Mouse (Mus musculus): ENCODE data around the gene Prss40. TPM values are rescaled to one million over a fixed set of nuclear protein-coding genes. Genes with fewer than 3 reads are reported as not detected.

The Prss40 gene
- total and polyA plus RNA-seq, 2 experiments from 2014 or later: 0.19 TPM; not detected in 1

- Histone ChIP-seq H3K36me3 (ENCODE audit: insufficient read depth, low read length) (peaks cover 24% of the 10 kb centered on the region), H3K27ac (ENCODE audit: low read depth, low read length) (no peak overlapping the region), H3K4me3 (ENCODE audit: low read depth, low read length) (no peak overlapping the region), H3K4me2 (ENCODE audit: low read depth, low read length, poor library complexity, severe bottlenecking) (no peak overlapping the region), H3K9me3 (ENCODE audit: low read length) (no peaks in the 10 kb centered on the region), H3K4me1 (ENCODE audit: insufficient read depth, low read length) (peaks cover 9% of the 10 kb centered on the region; the same call in 1 of the 2 replicates), H3K9ac (replicated peaks; ENCODE audit: low read length, poor library complexity, severe bottlenecking) (0 out of 2 replicates have a peak overlapping the region, but pooled peaks have one; percentile 25), H3K27me3 (ENCODE audit: insufficient read depth, low read length) (no peaks in the 10 kb centered on the region)
- 11% methylated on average over 4 of the region's 4 CpGs for WGBS
- TF ChIP-seq CTCF (IDR thresholded peaks at IDR 0.05): peak; percentile 63
- peak; percentile 55 for ATAC-seq (ENCODE audit: low FRiP score)
- DNase-seq (ENCODE audit: low spot score): peak; percentile 96
Measured at GRCm38 (mm10) chr1:34583821-34584263, 23.1 kb upstream of the Prss40 start.

GRCm38 (mm10) chr1:34582218-34582617, 21.5 kb upstream of the Prss40 start:
- Histone ChIP-seq H3K9me3 (ENCODE audit: low read length) (no peaks in the 10 kb centered on the region), H3K4me1 (ENCODE audit: insufficient read depth, low read length) (peaks cover 9% of the 10 kb centered on the region; the same call in 1 of the 2 replicates), H3K36me3 (ENCODE audit: insufficient read depth, low read length) (peaks cover 8% of the 10 kb centered on the region), H3K4me3 (ENCODE audit: low read depth, low read length) (no peak overlapping the region), H3K27me3 (ENCODE audit: insufficient read depth, low read length) (no peaks in the 10 kb centered on the region), H3K4me2 (ENCODE audit: low read depth, low read length, poor library complexity, severe bottlenecking) (peak overlapping the region; percentile 24), H3K27ac (ENCODE audit: low read depth, low read length) (no peak overlapping the region), H3K9ac (replicated peaks; ENCODE audit: low read length, poor library complexity, severe bottlenecking) (peak overlapping the region; percentile 29; the same call in 1 of the 2 replicates)
- WGBS: 57% methylated on average over 6 of the region's 6 CpGs
- no peak for ATAC-seq (ENCODE audit: low FRiP score)
- DNase-seq (ENCODE audit: low spot score): no peak
- TF ChIP-seq CTCF (IDR thresholded peaks at IDR 0.05): no peak

GRCm38 (mm10) chr1:34579782-34580356, 19.1 kb upstream of the Prss40 start:
- peak overlapping the region; percentile 86 for H3K27ac ChIP-seq (ENCODE audit: low read depth, low read length)
- DNase-seq (ENCODE audit: low spot score) (peak; percentile 26), ATAC-seq (ENCODE audit: low FRiP score) (peak; percentile 71)
- peak overlapping the region; percentile 59 for H3K9ac ChIP-seq (replicated peaks; ENCODE audit: low read length, poor library complexity, severe bottlenecking)
- H3K4me2 ChIP-seq (ENCODE audit: low read depth, low read length, poor library complexity, severe bottlenecking): peak overlapping the region; percentile 77
- H3K27me3 ChIP-seq (ENCODE audit: insufficient read depth, low read length): no peaks in the 10 kb centered on the region
- 2% methylated on average over 18 of the region's 18 CpGs for WGBS
- TF ChIP-seq CTCF (IDR thresholded peaks at IDR 0.05): peak; percentile 42
- H3K36me3 ChIP-seq (ENCODE audit: insufficient read depth, low read length): no peaks in the 10 kb centered on the region
- peaks cover 9% of the 10 kb centered on the region; the same call in 1 of the 2 replicates for H3K4me1 ChIP-seq (ENCODE audit: insufficient read depth, low read length)
- peak overlapping the region; percentile 56 for H3K4me3 ChIP-seq (ENCODE audit: low read depth, low read length)
- no peaks in the 10 kb centered on the region for H3K9me3 ChIP-seq (ENCODE audit: low read length)

DNA sequence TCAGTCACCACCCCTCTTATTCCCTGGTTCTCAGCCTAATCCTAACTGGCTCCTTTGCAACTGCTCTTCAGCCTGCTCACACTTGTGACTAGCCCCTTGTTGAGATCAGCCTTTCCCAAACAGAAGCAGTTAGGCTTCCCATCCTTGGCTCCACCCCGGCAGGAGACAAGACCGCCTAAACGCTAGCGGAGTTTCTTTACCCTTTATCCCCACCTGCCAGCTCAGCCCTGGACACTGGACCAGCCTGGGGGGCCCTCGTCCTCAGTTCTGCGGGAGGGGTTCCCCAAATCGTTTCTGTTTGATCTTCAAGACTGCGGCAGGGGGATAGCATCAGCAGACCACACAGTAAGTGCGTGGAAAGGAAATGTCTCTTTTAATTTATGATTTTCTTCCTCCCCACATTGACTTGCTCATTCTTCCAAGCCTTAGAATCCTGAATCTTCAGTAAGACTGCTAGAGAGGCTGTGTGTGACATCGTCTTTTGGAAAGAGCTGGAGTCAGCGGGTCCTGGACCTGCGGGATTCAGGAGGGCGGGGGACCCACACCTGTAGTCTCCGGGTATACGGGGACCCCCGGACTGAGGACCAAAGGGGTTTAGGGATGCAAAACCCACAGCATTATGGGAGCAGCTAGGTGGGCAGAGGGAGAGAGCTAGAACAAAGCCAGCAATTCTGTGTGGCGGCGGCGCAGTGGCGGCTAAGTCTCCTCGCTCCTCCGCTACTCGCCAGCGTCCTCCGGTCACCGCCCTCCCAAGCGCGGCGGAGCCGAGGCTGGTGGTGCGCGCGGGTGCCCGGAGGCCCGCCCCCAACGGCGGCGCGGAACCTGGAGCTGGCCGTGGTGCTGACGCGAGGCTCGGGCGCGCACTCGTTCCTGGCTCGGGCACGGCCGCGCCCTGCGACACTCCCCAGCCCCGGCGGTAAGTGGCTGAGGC, 18.4 kb upstream of the Prss40 start, which contains the start of gene Amer3:
Gene Amer3, plus strand, starts transcription at position 807 of the 931 bp plus-strand sequence.
- no peaks in the 10 kb centered on the region for H3K27me3 ChIP-seq (ENCODE audit: insufficient read depth, low read length)
- peak within 1 kb of the TSS; percentile 56 for H3K4me3 ChIP-seq (ENCODE audit: low read depth, low read length)
- peaks cover 9% of the 10 kb centered on the region; the same call in 1 of the 2 replicates for H3K4me1 ChIP-seq (ENCODE audit: insufficient read depth, low read length)
- peak; percentile 91 for ATAC-seq (ENCODE audit: low FRiP score)
- peak within 1 kb of the TSS; percentile 59 for H3K9ac ChIP-seq (replicated peaks; ENCODE audit: low read length, poor library complexity, severe bottlenecking)
- TF ChIP-seq CTCF (IDR thresholded peaks at IDR 0.05): no peak
- no peaks in the 10 kb centered on the region for H3K36me3 ChIP-seq (ENCODE audit: insufficient read depth, low read length)
- H3K27ac ChIP-seq (ENCODE audit: low read depth, low read length): peak within 1 kb of the TSS; percentile 86
- H3K9me3 ChIP-seq (ENCODE audit: low read length): no peaks in the 10 kb centered on the region
- H3K4me2 ChIP-seq (ENCODE audit: low read depth, low read length, poor library complexity, severe bottlenecking): peak within 1 kb of the TSS; percentile 77
- WGBS: under 1% methylated on average over 53 of the region's 53 CpGs
- DNase-seq (ENCODE audit: low spot score): peak; percentile 90

GRCm38 (mm10) chr1:34573221-34573620, 12.5 kb upstream of the Prss40 start:
- TF ChIP-seq CTCF (IDR thresholded peaks at IDR 0.05): no peak
- H3K4me3 ChIP-seq (ENCODE audit: low read depth, low read length): no peak overlapping the region
- WGBS: 80% methylated on average over 6 of the region's 6 CpGs
- DNase-seq (ENCODE audit: low spot score) (no peak), ATAC-seq (ENCODE audit: low FRiP score) (no peak)
- H3K4me1 ChIP-seq (ENCODE audit: insufficient read depth, low read length): no peaks in the 10 kb centered on the region
- no peaks in the 10 kb centered on the region for H3K36me3 ChIP-seq (ENCODE audit: insufficient read depth, low read length)
- no peak overlapping the region for H3K9ac ChIP-seq (replicated peaks; ENCODE audit: low read length, poor library complexity, severe bottlenecking)
- H3K4me2 ChIP-seq (ENCODE audit: low read depth, low read length, poor library complexity, severe bottlenecking): no peak overlapping the region
- no peak overlapping the region for H3K27ac ChIP-seq (ENCODE audit: low read depth, low read length)
- H3K9me3 ChIP-seq (ENCODE audit: low read length): no peaks in the 10 kb centered on the region
- no peaks in the 10 kb centered on the region for H3K27me3 ChIP-seq (ENCODE audit: insufficient read depth, low read length)

Data from midbrain, postnatal 0 days (tissue).